Mouse (Mus musculus): ENCODE measurements around the gene Specc1. TPM values are rescaled to one million over a fixed set of nuclear protein-coding genes. Genes with fewer than 3 reads are reported as not detected.
A peak's percentile ranks its signal among the peaks of the same experiment; 100 is the strongest.

The Specc1 gene
- total RNA-seq, 2 experiments from 2014 or later: 95.3 to 103 TPM

- DNase-seq: no peak
Observed at GRCm38 (mm10) chr11:62103380-62103911, 146.9 kb downstream of the Specc1 start.

GRCm38 (mm10) chr11:62106401-62106871, 149.9 kb downstream of the Specc1 start:
- peak; percentile 24 to 32 for DNase-seq

GRCm38 (mm10) chr11:62107272-62107836, 150.8 kb downstream of the Specc1 start:
- DNase-seq: no peak

- no peak for DNase-seq
Observed at GRCm38 (mm10) chr11:62118561-62118960, 162.0 kb downstream of the Specc1 start.

- no peak for DNase-seq
Observed at GRCm38 (mm10) chr11:62119871-62120270, 163.3 kb downstream of the Specc1 start.

- DNase-seq: no peak
Observed at GRCm38 (mm10) chr11:62121365-62121764, 164.8 kb downstream of the Specc1 start.

- DNase-seq: peak; percentile 75 to 82
Observed at GRCm38 (mm10) chr11:62127692-62128091, 171.1 kb downstream of the Specc1 start.

- DNase-seq: no peak
Observed at GRCm38 (mm10) chr11:62128197-62128596, 171.6 kb downstream of the Specc1 start.

- no peak for DNase-seq
Observed at GRCm38 (mm10) chr11:62130191-62130590, 173.6 kb downstream of the Specc1 start.

GRCm38 (mm10) chr11:62130685-62131295, 174.2 kb downstream of the Specc1 start:
- no peak for DNase-seq

GRCm38 (mm10) chr11:62131601-62132000, 175.0 kb downstream of the Specc1 start:
- DNase-seq: no peak

- no peak for DNase-seq
Observed at GRCm38 (mm10) chr11:62134191-62134590, 177.6 kb downstream of the Specc1 start.

GRCm38 (mm10) chr11:62145216-62146110, 188.9 kb downstream of the Specc1 start:
- no peak for DNase-seq

GRCm38 (mm10) chr11:62146661-62147060, 190.1 kb downstream of the Specc1 start:
- DNase-seq: no peak

- DNase-seq: no peak
Observed at GRCm38 (mm10) chr11:62148026-62148425, 191.5 kb downstream of the Specc1 start.

GRCm38 (mm10) chr11:62148449-62148848, 191.9 kb downstream of the Specc1 start:
- DNase-seq: no peak

- DNase-seq: no peak
Observed at GRCm38 (mm10) chr11:62153057-62153456, 196.5 kb downstream of the Specc1 start.

- DNase-seq: no peak
Observed at GRCm38 (mm10) chr11:62159803-62160202, 203.2 kb downstream of the Specc1 start.

GRCm38 (mm10) chr11:62161450-62161849, 204.9 kb downstream of the Specc1 start:
- no peak for DNase-seq

- DNase-seq: no peak
Observed at GRCm38 (mm10) chr11:62164357-62164756, 207.8 kb downstream of the Specc1 start.

GRCm38 (mm10) chr11:62166503-62166902, 209.9 kb downstream of the Specc1 start:
- DNase-seq: no peak

GRCm38 (mm10) chr11:62168146-62168545, 211.6 kb downstream of the Specc1 start:
- DNase-seq: no peak

Data from layer of hippocampus, postnatal 36 days (tissue).